Mouse (Mus musculus): ENCODE results near the gene Atl3.
"Not testable (repeated sequence)": the region's sequence is repeated elsewhere in the genome, so short reads cannot be mapped to it uniquely, and the experiment has no call there.

The Atl3 gene

DNA sequence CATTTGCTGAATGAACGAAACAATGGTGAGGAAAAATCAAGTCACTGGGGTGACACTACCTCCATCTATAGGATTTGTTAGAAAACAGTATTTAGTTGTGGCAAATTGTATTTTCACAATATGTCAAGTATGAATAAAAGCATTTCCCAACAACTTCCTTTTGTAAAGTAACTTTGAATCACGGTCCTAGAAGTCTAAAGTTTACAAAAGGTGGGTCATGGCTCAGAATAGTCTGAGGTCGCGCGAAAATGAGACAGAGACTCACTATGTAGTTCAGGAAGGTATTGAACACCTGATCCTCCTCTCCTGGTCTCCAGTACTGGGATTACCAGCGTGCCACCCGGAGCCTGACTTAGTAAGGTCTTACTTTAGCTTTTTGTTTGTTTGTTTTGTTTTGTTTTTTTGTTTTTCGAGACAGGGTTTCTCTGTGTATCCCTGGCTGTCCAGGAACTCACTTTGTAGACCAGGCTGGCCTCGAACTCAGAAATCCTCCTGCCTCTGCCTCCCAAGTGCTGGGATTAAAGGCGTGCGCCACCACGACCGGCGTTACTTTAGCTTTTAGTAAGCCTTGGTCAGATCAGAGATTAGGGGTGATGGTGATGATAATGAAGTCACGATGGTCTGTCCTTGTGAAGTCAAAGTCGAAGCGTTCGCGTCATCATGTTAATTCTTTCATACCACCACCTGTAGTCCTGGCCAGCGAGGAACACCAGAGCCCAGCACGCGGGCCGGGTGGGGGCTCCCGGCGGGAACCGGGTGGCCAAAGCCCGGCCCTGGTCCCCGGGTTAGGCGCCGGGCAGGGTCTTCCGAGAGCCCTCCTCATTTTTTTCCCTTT, at the start of gene Atl3:
TSS of gene Atl3 (plus strand) at position 689 of the 835 bp plus-strand sequence.
- DNase-seq (ENCODE audit: low spot score) = no peak

DNA sequence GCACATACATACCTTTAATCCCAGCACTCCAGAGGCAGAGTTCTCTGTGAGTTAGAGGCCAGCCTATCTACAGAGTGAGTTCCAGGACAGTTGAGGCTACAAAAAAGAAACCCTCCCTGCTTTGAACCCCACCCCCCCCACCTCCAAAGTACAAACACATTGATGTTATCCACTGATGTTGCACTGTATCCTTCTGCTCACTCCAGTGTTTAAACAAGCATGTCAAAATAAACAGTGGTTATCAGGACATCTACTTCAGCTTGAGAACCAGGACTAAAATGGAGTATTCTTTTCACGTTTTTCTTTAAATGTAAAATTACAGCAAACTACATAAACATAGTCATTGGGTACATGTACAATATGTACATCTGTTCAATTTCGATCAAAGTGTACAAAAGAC, 48.7 kb upstream of the Atl3 start:
- DNase-seq (ENCODE audit: low spot score) = no peak

DNA sequence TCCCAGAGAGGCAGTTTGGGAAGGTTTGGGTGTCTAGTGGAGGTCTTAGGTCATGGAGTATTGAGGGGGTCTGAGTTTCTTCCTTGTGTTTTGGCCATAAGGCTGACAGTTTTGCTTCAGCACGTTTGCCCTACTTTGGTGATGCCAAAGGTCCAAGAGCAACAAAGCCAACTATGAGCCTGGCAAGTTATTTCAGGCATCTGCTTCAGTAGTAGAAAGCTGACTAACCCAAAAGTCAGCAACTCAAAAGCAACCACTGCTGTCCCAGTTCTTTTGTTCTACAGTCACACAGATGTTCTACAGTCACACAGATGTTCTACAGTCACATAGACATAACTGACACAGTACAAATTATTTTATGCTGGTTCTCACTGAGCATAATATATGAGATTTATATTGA, 48.2 kb upstream of the Atl3 start:
- DNase-seq (ENCODE audit: low spot score) = no peak

DNA sequence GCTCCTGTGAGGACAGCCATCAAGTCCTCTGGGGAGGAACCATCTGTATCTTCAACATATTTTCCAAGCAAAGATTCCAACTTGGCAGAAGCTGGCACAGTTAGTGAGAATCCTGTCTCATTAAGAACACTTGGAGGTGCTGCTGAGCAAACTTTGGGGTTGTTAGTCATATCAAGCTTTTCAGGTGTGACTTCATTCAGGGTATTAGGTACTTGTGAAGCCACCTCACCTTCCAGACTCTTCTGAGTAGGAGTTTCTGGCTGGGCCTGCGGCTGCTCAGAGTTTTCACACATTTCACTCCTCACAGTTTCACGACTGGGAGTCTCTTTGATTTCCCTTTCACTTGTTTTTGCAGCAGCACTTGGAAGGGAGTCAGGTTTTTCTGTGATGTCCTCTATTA, 37.0 kb upstream of the Atl3 start:
- no peak for DNase-seq (ENCODE audit: low spot score)

DNA sequence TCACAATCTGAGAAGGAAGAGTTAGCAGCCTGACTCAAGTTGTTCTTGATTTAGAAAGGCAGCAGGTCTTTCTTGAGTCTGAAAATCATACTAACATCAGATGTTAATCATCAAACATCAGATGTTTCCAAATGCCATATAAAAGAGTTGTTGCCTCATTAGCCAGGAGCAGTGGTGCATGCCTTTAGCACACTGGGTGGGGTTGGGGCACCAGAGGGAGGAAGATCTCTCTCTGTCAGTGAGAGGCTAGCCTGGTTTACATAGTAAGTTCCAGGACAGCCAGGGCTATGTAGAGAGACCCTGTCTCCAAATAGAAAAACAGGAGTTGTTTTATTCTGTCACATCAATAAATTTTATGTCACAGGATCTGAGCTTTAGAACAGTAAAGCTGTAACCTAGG, 34.9 kb upstream of the Atl3 start:
- DNase-seq (ENCODE audit: low spot score) = no peak

DNA sequence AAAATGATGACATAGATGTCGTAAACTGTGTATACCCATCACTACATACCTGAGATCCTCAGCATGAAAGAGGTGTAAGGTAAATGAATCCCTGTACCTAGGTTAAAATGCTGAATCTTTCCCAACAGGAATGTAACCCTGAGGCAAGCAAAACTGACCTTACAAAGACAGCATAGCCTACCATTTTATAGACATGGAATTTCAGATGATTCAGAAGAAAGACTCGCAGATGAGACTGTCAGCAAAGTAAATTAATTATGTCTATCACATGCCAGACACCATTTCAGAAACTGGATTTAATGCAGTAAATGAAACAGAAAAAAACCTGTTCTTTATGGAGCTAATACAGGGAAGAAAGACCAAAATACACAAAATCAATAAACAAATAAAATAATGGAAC, 34.5 kb upstream of the Atl3 start:
- no peak for DNase-seq (ENCODE audit: low spot score)

DNA sequence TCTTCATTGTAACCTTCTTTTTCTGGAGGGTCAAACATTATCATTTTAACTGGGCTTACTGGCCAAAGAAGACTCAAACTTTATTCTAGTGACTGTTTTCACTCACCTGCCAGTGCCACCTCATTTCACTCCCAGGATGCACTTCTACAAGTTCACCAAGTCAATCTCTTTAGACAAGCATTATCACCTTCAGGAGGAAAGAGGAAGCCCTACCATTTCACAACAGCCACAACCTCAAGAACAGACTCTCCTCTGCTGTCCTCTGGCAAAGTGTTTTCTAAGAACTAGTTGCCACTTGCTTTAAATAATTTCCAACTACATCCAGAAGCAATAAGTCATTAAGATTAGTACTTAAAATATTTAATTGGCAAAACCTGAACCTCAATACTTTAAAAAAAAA, 25.9 kb upstream of the Atl3 start:
- no peak for DNase-seq (ENCODE audit: low spot score)

DNA sequence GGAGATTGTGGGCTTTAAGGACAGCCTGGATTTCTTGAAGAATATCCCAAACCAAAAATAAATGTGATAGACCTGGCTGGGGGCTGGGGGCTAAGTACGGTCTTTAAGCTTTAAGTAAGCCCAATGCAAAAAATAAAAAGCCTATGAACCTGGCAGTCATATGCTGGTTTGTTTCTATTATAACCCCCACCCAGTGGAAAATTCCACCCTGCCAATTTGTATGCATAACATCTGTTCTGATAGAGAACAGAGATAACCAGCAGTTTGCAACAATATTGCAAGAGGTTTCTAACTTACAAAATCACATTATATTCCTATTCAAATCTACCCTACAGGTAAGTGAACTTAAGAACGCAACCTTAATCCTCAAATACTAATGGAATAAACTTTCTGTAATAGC, 23.2 kb upstream of the Atl3 start:
- no peak for DNase-seq (ENCODE audit: low spot score)

DNA sequence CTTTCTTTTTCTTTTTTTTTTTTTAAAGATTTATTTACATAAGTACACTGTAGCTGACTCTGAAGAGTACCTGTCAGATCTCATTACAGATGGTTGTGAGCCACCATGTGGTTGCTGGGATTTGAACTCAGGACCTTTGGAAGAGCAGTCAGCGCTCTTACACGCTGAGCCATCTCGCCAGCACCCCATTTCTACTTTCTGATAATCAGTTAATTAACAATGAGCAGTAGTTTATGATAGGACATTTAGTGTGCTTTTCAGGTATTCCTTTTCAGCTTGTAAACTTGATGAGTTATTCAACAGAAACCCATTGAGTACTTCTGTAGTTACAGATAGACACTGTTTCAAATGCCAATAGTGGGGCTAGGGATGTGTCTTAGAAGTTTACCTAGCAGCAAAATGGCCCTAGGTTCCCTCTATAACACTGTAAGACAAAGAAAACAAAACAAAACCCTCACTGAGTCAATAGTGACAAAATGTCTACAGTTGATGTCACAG, 14.0 kb upstream of the Atl3 start:
- no peak for DNase-seq (ENCODE audit: low spot score)

DNA sequence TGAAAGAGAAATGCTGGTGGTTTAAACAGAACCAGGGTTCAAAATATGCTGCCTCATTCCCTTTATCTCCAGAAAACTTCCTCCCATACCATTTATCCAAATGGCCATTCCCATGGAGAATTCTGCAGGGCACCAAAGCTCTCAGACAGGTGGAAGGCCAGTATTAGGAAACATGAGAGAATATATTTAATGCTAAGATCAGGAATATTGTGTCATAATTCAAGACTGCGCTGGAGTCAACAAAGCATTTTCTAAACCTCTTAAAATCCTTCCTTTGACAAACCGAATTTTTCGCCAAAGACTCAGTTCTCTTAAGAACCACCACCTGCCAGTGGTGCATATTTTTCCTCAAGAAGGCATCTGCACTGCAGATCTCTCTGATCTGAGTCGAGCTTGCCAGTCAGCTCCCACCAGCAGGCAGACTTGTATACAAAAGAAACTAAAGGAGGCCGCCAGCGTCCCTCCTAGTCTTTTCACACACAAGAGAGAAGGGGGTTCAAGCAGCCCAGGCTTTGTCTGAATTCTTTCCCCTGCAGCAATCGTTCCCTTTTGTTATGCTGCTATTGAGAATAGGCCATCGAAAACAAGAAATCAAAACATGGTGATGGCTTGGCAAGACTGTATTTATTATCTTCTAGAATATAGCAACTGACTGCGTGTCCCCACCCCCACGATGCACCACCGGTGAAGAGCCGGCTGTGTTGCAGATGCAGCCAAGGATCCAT, 12.1 kb upstream of the Atl3 start:
- DNase-seq (ENCODE audit: low spot score) = no peak

DNA sequence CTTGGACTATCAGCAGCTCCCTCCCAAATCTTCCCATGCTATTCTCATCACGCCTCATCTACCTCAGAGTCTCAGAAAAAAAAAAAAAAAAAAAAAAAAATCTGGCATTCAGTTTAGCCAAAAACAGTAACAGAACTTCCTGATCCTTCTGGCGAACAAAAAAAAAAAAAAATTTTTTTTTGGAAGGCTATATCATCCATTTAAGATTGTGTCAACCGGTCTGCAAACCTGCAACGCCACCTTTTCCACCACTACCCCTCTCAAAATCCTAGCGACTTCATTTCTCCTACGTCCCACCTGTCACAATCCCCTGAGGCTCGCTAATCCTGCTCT, 11.6 kb upstream of the Atl3 start:
- no peak for DNase-seq (ENCODE audit: low spot score)

DNA sequence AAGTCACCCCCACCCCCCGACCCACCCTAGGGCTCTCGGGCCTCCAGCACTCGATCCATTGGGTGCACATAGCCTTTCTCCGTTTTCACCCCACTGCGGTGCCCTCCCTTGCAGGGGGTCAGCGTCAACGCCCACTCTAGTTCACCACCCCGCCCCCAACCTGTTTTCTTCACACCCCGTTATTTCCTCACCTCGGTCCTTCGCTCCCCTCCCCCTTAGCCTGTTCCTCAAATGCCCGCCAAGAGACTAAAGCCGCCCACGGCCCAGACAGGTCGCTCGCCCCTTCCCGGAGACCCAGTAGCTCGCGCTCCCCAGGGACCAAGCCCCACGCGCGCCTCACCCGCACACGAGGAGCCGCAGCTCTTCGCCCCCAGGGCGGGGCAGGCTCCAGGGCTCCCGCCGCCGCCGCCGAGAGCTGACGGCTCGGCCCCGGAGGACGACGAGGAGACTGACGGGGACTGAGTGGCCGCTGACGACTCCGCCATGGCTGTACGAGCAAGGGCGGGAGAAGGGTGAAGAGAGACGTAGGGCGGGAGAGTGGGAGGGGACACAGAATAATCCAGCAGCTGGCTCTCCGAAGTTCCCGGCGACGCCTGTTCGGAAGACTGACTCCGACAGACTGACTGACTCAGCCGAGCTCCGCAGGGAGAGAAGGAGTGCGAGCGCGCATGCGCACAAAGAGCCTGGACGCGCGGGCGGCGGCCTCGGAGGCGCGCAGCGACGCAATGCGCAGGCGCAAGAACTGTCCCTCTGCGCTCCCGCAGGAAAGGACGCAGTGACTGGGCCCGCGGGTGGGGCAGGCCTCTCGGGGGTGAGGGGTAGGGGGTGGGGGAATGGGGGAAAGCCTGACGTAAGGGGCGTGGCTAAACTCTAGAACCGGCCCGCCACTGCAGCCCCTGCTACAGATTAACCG, 11.0 kb upstream of the Atl3 start, which contains the start of gene Rtn3:
TSS of gene Rtn3 (minus strand) at position 683 of the 913 bp plus-strand sequence.
- DNase-seq (ENCODE audit: low spot score) = peak; percentile 96

DNA sequence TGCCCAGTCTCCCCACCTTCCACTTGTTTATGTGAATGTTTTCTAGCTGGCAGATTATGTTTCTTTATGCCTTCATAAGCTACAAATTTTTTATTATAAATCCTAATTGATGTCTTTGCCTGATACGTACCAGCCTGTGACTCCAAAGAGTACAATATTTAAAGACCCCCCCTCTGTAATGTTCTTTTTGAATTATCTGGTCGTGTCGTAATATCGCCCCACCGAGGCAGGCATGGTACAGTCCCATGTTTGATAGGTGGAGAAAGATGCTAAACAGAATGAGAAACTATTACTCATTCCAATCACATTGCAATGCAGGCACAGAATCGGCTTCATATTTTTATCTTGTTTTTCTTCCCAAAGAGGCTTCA, 10.3 kb upstream of the Atl3 start:
- DNase-seq (ENCODE audit: low spot score) = no peak

DNA sequence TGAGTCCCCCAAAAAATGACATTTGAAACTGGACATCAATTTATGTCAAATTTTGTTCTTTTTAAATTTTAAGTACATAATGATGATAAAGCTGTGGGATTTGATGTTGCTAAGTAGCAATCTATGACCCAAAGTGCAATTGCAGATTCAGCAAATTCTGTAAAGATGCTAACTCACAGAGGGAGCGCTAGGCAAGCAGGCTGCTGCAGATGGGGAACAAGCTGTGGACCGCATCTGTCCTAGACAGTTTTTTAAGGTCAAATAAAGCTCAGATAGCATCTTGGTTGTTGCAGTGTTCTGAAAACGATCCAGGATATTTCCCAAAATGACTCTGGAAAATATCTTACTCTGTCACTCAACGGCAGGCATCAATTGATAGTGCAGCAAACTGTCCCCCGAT, 9.8 kb upstream of the Atl3 start:
- DNase-seq (ENCODE audit: low spot score) = no peak

DNA sequence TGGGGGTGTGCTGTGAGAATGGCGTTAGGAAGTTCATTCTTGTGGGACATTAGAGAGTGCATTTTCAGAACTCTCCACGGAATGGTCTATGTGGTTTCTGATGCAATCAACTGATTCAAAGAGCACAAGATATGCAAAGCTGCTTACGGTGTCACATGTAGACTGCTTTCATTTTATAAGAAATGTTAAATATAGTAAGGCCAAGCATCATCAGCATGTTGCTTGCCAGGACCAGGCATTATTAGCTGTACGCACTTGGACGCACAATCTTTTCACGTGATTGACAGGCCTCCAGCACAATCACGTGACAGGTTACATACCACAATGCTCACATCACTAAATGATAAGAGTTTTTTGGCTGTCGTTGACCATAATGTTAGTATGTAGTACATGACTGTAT, 6.2 kb upstream of the Atl3 start:
- no peak for DNase-seq (ENCODE audit: low spot score)

DNA sequence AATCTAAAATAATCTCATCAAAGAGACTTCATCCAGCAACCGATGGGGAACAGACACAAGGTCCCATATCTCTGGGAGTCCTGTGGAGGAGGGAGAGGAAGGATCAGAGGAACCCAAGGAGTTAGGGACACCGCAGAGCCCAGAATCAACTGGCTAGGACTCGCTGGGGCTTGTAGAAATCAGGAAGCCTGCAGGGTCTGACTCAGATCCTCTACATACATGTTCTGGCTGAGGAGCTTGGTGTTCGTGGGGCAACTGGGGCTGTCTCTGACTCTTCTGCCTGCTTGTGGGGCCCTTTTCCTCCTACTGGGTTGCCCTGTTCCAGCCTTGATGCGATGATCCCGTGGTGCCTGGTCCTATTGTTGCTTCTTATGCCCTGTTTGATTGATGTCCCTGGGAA, 1.9 kb upstream of the Atl3 start:
- no peak for DNase-seq (ENCODE audit: low spot score)

DNA sequence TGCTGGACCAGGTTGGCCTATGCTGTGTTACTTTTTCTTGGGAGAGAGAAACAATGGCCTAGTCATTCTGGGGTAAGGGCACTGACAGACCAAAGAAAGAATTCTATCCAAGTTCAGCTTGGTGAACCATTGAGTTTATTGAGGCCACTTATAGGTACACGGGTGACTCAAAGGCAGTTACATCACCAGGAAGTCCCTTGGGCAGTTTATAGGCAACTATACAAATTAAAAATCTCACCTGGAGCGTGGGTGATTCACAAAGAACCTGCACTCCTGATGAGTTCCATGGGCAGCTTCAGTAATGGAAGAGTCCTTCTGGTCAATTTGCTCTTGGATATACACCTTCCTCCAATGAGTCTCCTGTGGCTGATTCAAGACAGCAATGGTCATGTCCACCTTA, 1.2 kb upstream of the Atl3 start:
- DNase-seq (ENCODE audit: low spot score) = no peak

DNA sequence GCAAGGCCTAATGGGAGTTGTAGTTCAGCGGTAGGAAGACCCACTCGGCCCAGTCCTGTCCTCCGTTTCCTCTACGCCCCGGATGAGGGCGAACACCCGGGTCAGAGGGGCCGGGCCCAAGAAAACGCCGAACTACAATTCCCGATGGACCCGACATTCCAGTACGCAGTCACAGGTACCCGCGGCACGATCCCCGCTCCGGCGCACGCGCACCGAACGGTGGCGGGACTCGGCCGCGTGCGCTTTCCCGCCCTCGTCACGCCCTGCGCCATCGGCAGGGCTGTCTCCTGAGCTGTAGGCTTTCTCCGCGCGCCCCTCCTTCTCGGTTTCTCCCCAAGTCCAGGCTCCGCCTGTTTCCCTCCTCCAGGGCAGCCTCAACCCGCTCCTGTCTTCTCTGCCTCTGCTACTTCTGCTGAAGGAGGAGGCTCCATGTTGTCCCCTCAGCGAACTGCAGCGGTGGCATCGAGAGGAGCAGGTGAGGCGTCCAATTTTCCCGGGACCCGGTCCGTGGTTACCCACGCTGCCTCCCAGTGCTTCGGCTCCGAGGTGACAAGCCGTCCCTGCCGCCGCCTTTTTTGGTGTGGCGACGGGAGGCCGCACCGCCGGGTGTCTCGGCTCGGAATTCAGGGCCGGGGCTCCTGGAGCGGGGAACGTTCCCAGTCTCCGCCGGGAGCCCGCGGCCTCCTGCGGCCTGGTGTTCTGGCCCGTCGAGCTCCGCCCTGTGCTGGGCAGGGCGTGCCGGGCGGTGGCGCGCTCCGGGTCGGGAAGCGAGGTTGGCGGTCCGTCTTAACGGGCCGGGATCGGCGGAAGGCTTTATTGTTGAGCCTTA, 561 bp downstream of the Atl3 start:
- DNase-seq (ENCODE audit: low spot score) = peak; percentile 97

DNA sequence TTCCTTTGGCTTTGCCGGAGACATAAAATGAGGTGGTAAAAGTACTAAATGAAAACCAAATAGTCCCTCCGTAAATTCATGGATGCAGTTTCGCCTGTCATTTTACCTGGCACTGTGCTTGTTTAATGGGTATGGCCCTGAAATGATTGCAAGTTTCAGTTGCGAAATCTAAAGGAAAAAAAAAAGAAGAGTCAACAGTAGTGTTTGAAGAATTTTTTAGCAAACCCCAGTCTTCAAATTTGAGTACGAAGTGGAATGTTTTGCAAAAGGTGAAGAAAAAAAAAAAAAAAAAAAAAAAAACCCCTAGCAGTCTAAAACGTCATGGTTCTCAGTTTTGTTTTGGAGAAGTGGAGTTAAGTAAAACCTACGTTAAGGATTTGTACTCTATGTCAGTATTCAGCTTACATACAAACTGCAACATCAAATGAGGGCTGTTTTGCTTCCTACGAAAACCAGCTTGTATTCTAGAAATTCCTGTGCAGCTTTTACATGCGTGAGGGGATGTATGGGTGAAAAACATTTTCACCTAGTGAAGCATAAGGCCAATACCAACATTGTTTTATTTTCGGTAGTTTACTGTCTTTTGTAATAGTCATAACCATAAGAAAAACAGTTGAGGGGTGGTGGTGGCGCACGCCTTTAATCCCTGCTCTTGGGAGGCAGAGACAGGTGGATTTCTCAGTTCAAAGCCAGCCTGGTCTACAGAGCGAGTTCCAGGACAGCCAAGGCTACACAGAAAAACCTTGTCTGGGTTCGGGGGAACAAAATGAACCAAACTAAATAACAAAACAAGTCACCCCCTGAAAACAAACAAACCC, 1.6 kb downstream of the Atl3 start:
- DNase-seq (ENCODE audit: low spot score) = no peak

DNA sequence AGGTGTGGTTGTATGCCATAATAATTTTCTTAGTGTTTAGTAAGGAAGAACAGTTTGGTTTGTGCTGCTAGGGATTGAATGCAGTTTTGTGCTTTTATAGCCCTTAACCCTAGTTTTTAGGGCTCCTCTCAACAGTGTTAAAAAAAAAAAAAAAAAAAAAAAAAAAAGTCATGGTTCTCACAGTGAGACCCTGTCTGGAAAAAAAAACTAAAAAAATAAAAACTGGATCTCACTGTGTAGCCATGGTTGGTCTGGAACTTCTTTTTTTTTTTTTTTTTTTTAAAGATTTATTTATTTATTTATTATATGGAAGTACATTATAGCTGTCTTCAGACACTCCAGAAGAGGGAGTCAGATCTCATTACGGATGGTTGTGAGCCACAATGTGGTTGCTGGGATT, 2.2 kb downstream of the Atl3 start:
- DNase-seq (ENCODE audit: low spot score) = not testable (repeated sequence)

DNA sequence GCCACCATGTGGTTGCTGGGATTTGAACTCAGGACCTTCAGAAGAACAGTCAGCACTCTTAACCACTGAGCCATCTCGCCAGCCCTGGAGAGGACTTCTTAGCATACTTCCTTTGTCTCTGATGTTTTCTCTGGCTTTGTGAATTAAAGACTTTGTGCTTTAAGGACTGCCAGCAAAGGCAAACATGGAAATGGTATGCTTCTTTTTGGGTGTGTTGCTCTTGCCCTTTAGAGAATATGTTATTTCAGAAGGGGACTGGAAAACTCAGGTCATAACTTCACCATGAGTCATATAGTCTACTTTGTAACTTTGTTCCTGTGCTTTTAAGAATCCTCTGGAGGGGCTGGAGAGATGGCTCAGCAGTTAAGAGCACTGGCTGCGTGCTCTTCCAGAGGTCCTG, 5.0 kb downstream of the Atl3 start:
- DNase-seq (ENCODE audit: low spot score) = no peak

All from testis, postnatal 14 days (tissue).